Mouse (Mus musculus) bone marrow macrophage, adult 2 months (primary cell): ENCODE measurements at regions not wholly inside any gene's neighbourhood (a gene's known extent, or its start where the extent isn't known, plus 50 kb on each side); places are given as distances from the start of the nearest gene placed in this dataset.

ENCODE experiments used
- H3K27ac ChIP-seq: 2 replicates; pipeline ENCODE4 v1.5.1; 2012; ENCODE audit warnings: low read depth, low read length; ENCODE audit not compliant: insufficient read depth
- H3K4me1 ChIP-seq: 2 replicates; pipeline ENCODE4 v1.6.1; 2012; ENCODE audit warnings: low read length; ENCODE audit not compliant: control insufficient read depth, insufficient read depth
- H3K4me3 ChIP-seq: 2 replicates; pipeline ENCODE4 v1.5.1; 2012; ENCODE audit warnings: mild to moderate bottlenecking, low read length, moderate library complexity; ENCODE audit not compliant: insufficient read depth
- CTCF ChIP-seq: IDR thresholded peaks from 2 replicates; pipeline ENCODE4 v1.5.1; 2012; ENCODE audit warnings: low read depth, mild to moderate bottlenecking, low read length, moderate library complexity
- POLR2A ChIP-seq: IDR thresholded peaks from 2 replicates; pipeline ENCODE4 v1.6.1; 2012; ENCODE audit warnings: mild to moderate bottlenecking, low read depth, low read length, borderline replicate concordance

DNA sequence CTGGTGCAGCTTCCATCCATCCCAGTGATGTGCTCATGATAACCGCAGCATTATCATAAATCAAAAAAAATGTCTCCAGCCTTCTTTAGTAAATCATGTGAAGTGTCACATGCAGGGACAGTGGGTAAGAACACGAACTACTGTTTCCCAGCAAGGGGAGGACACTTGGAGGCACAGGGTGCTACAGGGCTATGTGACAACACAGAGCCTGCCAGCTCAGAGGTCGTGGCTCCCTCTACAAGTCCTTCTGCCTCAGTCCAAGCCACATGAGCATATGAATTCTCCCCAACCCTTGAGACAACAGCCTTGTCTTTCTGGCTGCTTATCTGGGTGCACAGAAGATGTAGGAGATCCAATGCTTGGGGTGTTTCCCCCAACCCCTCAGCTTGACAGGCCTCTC lies 93.7 kb upstream of the Atp6ap2 start:
- H3K4me3 ChIP-seq = no peak overlapping the region
- TF ChIP-seq CTCF = no peak
- no peak for TF ChIP-seq POLR2A
- no peaks in the 10 kb centered on the region for H3K4me1 ChIP-seq
- H3K27ac ChIP-seq = no peak overlapping the region

DNA sequence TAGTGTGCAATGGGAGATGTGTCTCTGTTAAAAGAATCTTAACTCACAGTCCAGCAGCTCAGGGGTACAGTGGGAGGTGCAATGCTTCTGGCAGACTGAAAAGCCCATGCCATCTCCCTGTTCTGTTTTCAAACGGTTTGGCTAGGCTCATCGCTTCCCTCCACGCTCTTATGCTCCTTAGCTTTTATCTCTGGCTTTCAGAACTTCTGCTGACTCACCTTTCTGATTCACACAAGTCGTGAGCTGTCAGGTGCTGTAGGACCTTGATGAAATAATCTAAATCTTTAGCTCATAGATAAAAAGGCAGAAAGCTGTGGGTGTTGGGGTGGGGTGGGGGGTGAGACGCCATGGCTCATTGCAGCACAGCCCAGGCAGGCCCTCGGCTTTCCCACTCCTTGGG lies 93.1 kb upstream of the Atp6ap2 start:
- Histone ChIP-seq H3K4me1 (no peaks in the 10 kb centered on the region), H3K27ac (no peak overlapping the region), H3K4me3 (no peak overlapping the region)
- TF ChIP-seq CTCF = no peak
- TF ChIP-seq POLR2A = no peak

DNA sequence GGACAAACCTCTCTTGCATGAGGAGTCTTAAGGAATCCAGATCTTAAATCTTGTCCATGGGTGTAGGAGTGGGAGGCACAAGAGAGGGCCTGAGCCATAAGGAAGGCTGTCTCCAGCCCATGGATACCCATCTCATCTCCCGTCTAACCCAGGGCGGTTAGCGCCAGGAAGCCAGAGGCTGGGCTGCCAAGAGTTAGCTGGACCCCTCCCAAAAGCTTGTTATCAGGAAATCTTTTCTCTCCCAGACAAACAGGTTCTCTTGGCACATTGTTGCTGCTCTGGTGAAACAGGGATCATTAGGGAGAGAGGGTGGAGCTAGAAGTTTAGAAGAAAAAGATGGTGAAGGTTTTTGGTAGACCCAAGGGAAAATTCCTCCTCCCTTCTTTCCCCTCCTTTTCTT lies 87.0 kb upstream of the Atp6ap2 start:
- no peaks in the 10 kb centered on the region for H3K4me1 ChIP-seq
- H3K4me3 ChIP-seq = no peak overlapping the region
- TF ChIP-seq POLR2A = no peak
- TF ChIP-seq CTCF = no peak
- H3K27ac ChIP-seq = no peak overlapping the region

DNA sequence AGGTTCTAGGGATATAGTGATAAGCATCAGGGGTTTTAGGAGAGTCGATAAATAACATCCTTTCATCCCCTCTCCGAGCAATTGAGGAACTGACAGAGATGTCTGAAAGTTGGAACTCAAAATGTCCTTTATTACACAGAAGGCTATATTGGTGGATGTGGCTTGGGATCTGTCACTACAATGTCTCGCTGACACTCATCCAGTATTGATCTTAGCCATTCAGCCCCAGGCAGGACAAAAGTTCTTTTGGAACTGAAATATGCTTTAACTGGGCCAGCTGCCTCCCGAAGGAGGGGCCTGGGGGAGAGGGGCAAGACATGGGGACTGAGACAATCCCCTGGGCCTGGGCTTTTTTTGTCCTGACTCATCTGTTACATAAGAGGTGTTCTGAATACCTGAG lies 85.2 kb upstream of the Atp6ap2 start:
- TF ChIP-seq CTCF (no peak), POLR2A (no peak)
- no peak overlapping the region for H3K27ac ChIP-seq
- no peaks in the 10 kb centered on the region for H3K4me1 ChIP-seq

DNA sequence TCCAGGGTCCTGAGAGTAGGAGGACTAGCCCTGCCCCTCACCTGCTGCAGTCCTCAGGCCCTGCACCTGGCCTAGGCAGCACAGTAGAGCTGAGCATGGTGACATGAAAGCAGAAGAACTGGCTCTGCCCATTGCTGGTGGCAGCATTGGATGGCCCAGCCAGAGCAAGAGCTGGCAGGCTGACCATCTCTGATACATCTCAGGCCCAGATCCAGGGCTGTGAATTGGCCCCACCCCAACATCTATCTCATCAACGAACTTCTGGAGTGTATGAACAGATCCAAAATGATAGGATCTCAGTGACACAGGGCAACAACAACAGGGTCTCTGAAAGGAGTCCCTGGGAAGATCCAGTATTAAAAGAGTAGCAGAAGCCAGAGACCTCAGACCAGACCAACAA lies 84.0 kb upstream of the Atp6ap2 start:
- Histone ChIP-seq H3K4me3 (no peak overlapping the region), H3K4me1 (no peaks in the 10 kb centered on the region), H3K27ac (no peak overlapping the region)
- TF ChIP-seq CTCF (no peak), POLR2A (no peak)

More for the DNA sequence above, 85.2 kb upstream of the Atp6ap2 start:
- H3K4me3 ChIP-seq = no peak overlapping the region

DNA sequence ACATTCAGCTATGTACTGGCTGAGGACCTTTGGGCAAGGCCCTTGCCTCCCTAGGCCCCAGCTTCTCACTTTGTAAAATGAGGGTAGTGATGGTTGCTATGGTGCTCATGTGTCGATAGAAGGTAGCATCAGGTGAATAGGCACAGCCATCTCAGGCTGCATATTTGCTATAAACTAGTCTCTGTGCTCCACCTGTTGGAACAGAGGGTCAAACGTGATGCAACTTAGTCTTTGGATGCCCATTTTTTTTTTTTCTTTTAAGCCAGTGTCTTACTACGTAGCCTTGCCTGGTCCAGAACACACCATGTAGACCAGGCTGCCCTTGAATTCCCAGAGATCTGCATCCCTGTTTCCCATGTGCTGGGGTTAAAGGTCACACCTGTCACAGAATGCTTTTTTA lies 76.5 kb upstream of the Atp6ap2 start:
- Histone ChIP-seq H3K4me1 (no peaks in the 10 kb centered on the region), H3K27ac (no peak overlapping the region), H3K4me3 (no peak overlapping the region)
- TF ChIP-seq CTCF (no peak), POLR2A (no peak)

DNA sequence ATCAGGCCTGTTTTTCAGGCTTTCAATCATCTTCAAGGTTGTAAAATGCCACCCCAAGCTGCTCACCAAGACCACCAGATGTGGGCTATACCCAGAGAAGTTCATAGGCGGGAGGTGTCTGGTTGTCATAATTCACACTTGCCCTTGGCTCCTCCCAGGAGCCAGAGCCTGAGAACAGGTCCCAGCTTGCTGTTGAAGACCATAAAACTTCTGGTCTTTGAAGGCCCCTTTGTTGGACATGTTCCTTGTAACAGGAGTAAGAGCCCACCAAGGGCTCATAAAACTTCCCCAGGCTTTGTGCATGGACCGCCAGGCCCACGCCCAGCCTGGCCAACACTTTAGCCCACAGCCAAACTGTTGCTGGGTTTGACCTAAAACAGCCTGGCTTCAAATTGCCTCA lies 62.6 kb upstream of the Atp6ap2 start:
- no peak overlapping the region for H3K4me3 ChIP-seq
- no peak for TF ChIP-seq POLR2A
- no peak for TF ChIP-seq CTCF
- H3K27ac ChIP-seq = no peak overlapping the region
- no peaks in the 10 kb centered on the region for H3K4me1 ChIP-seq

DNA sequence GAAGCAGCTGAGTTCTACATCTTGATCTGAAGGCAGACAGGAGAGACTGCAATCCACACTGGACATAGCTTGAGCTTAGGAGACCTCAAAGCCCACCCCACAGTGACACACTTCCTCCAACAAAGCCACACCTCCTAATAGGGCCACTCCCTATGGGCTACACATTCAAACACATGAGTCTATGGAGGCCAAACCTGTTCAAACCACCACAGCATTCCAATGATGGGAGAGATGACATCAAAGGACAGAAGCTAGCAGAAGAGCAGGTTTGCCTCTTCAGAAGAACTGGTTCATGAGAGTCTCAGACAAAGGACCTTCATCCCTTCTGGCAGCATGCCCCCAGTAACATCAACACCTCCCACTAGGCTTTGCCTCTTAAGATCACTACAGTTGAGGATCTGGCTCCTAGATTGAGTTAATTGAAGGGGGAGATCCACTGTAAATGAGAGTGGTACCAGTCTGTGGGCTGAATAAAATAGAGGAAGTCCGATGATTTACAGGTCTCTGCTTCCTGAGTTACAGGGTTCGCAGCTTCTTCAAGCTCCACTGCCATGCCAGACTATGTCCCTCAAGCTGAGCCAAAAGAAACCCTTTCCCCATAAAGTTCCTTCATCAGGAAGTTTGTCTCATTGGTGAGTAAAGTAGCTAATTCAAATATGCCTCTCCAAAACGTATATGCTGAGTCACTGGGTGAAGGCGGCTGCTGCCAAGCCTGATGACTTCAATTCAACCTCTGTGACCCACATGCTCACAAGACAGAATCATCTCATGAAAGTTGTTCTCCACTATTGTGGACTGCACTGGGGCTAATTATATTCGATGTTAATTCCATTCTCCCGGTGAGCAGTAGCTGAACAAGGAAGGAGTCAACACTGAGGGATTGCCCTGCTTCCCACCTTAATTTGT lies 56.9 kb upstream of the Atp6ap2 start:
- peaks cover 6% of the 10 kb centered on the region for H3K4me1 ChIP-seq
- no peak overlapping the region for H3K27ac ChIP-seq
- no peak for TF ChIP-seq CTCF
- no peak for TF ChIP-seq POLR2A
- no peak overlapping the region for H3K4me3 ChIP-seq
